Mouse (Mus musculus): Measurements from ENCODE around the gene Vkorc1l1. TPM values are rescaled to one million over a fixed set of nuclear protein-coding genes. Genes with fewer than 3 reads are reported as not detected.

Vkorc1l1 gene
- polyA plus RNA-seq, 1 experiment, result 14.4 TPM

GRCm38 (mm10) chr5:129999097-129999496 lies 57.3 kb downstream of the Vkorc1l1 start:
- Histone ChIP-seq H3K4me3 (replicated peaks; ENCODE audit: control insufficient read depth, low read depth, low read length) (no peak overlapping the region), H3K4me1 (ENCODE audit: control insufficient read depth, insufficient read depth, low read length) (peaks cover 3% of the 10 kb centered on the region; the same call in 1 of the 2 replicates), H3K27ac (ENCODE audit: control insufficient read depth, insufficient read depth, low read depth, low read length, poor library complexity) (no peak overlapping the region)
- whole genome bisulfite sequencing, result 49% methylated on average over 4 of the region's 4 CpGs
- TF ChIP-seq CTCF (IDR thresholded peaks at IDR 0.05; ENCODE audit: control insufficient read depth, insufficient read depth, low read length) (peak; percentile 94), POLR2A (IDR thresholded peaks at IDR 0.05; ENCODE audit: borderline replicate concordance, control insufficient read depth, low read depth, low read length) (no peak)

GRCm38 (mm10) chr5:130000735-130001134 lies 59.0 kb downstream of the Vkorc1l1 start:
- no peak overlapping the region for H3K4me3 ChIP-seq (replicated peaks; ENCODE audit: control insufficient read depth, low read depth, low read length)
- 46% methylated on average over 12 of the region's 12 CpGs for WGBS
- no peak for TF ChIP-seq CTCF (IDR thresholded peaks at IDR 0.05; ENCODE audit: control insufficient read depth, insufficient read depth, low read length)
- peak overlapping the region; percentile 43; the same call in 1 of the 2 replicates for H3K27ac ChIP-seq (ENCODE audit: control insufficient read depth, insufficient read depth, low read depth, low read length, poor library complexity)
- peaks cover 3% of the 10 kb centered on the region; the same call in 1 of the 2 replicates for H3K4me1 ChIP-seq (ENCODE audit: control insufficient read depth, insufficient read depth, low read length)

GRCm38 (mm10) chr5:130001356-130001987 lies 59.7 kb downstream of the Vkorc1l1 start:
- WGBS, result 1% methylated on average over 5 of the region's 5 CpGs
- no peak for TF ChIP-seq CTCF (IDR thresholded peaks at IDR 0.05; ENCODE audit: control insufficient read depth, insufficient read depth, low read length)
- no peak for TF ChIP-seq POLR2A (IDR thresholded peaks at IDR 0.05; ENCODE audit: borderline replicate concordance, control insufficient read depth, low read depth, low read length)
- peaks cover 3% of the 10 kb centered on the region; the same call in 1 of the 2 replicates for H3K4me1 ChIP-seq (ENCODE audit: control insufficient read depth, insufficient read depth, low read length)
- H3K4me3 ChIP-seq (replicated peaks; ENCODE audit: control insufficient read depth, low read depth, low read length), result peak overlapping the region; percentile 89
- peak overlapping the region; percentile 43; the same call in 1 of the 2 replicates for H3K27ac ChIP-seq (ENCODE audit: control insufficient read depth, insufficient read depth, low read depth, low read length, poor library complexity)

GRCm38 (mm10) chr5:130002301-130003146 lies 60.8 kb downstream of the Vkorc1l1 start, which contains the start of gene Gusb:
Gene Gusb, minus strand, starts transcription at chr5:130003049.
- H3K27ac ChIP-seq (ENCODE audit: control insufficient read depth, insufficient read depth, low read depth, low read length, poor library complexity), result peak within 1 kb of the TSS; percentile 91
- TF ChIP-seq CTCF (IDR thresholded peaks at IDR 0.05; ENCODE audit: control insufficient read depth, insufficient read depth, low read length) (no peak), POLR2A (IDR thresholded peaks at IDR 0.05; ENCODE audit: borderline replicate concordance, control insufficient read depth, low read depth, low read length) (peak; percentile 77; the same call in 1 of the 2 replicates)
- under 1% methylated on average over 39 of the region's 39 CpGs for WGBS
- peak within 1 kb of the TSS; percentile 89 for H3K4me3 ChIP-seq (replicated peaks; ENCODE audit: control insufficient read depth, low read depth, low read length)
- peaks cover 3% of the 10 kb centered on the region; the same call in 1 of the 2 replicates for H3K4me1 ChIP-seq (ENCODE audit: control insufficient read depth, insufficient read depth, low read length)

GRCm38 (mm10) chr5:130003229-130003628 lies 61.5 kb downstream of the Vkorc1l1 start:
- Histone ChIP-seq H3K4me1 (ENCODE audit: control insufficient read depth, insufficient read depth, low read length) (peaks cover 3% of the 10 kb centered on the region; the same call in 1 of the 2 replicates), H3K4me3 (replicated peaks; ENCODE audit: control insufficient read depth, low read depth, low read length) (no peak overlapping the region), H3K27ac (ENCODE audit: control insufficient read depth, insufficient read depth, low read depth, low read length, poor library complexity) (peak overlapping the region; percentile 91; the same call in 1 of the 2 replicates)
- TF ChIP-seq POLR2A (IDR thresholded peaks at IDR 0.05; ENCODE audit: borderline replicate concordance, control insufficient read depth, low read depth, low read length), result no peak
- no peak for TF ChIP-seq CTCF (IDR thresholded peaks at IDR 0.05; ENCODE audit: control insufficient read depth, insufficient read depth, low read length)
- 63% methylated on average over 7 of the region's 7 CpGs for WGBS

- 67% methylated on average over 1 of the region's 1 CpGs for WGBS
- Histone ChIP-seq H3K4me1 (ENCODE audit: control insufficient read depth, insufficient read depth, low read length) (peaks cover 2% of the 10 kb centered on the region; the same call in 1 of the 2 replicates), H3K4me3 (replicated peaks; ENCODE audit: control insufficient read depth, low read depth, low read length) (no peak overlapping the region), H3K27ac (ENCODE audit: control insufficient read depth, insufficient read depth, low read depth, low read length, poor library complexity) (no peak overlapping the region)
- TF ChIP-seq POLR2A (IDR thresholded peaks at IDR 0.05; ENCODE audit: borderline replicate concordance, control insufficient read depth, low read depth, low read length), result no peak
- TF ChIP-seq CTCF (IDR thresholded peaks at IDR 0.05; ENCODE audit: control insufficient read depth, insufficient read depth, low read length), result 0 out of 2 replicates have a peak, but pooled peaks have one; percentile 9
Observed at GRCm38 (mm10) chr5:130007344-130007743, 65.6 kb downstream of the Vkorc1l1 start.

- WGBS, result 83% methylated on average over 6 of the region's 6 CpGs
- Histone ChIP-seq H3K4me3 (replicated peaks; ENCODE audit: control insufficient read depth, low read depth, low read length) (no peak overlapping the region), H3K27ac (ENCODE audit: control insufficient read depth, insufficient read depth, low read depth, low read length, poor library complexity) (no peak overlapping the region), H3K4me1 (ENCODE audit: control insufficient read depth, insufficient read depth, low read length) (peaks cover 1% of the 10 kb centered on the region; the same call in 1 of the 2 replicates)
- TF ChIP-seq POLR2A (IDR thresholded peaks at IDR 0.05; ENCODE audit: borderline replicate concordance, control insufficient read depth, low read depth, low read length) (no peak), CTCF (IDR thresholded peaks at IDR 0.05; ENCODE audit: control insufficient read depth, insufficient read depth, low read length) (no peak)
Observed at GRCm38 (mm10) chr5:130008034-130008590, 66.3 kb downstream of the Vkorc1l1 start.

- 87% methylated on average over 4 of the region's 4 CpGs for WGBS
Observed at GRCm38 (mm10) chr5:130009784-130010183, 68.0 kb downstream of the Vkorc1l1 start.

More at GRCm38 (mm10) chr5:130009784-130010183, 68.0 kb downstream of the Vkorc1l1 start:
- TF ChIP-seq CTCF (IDR thresholded peaks at IDR 0.05; ENCODE audit: control insufficient read depth, insufficient read depth, low read length) (no peak), POLR2A (IDR thresholded peaks at IDR 0.05; ENCODE audit: borderline replicate concordance, control insufficient read depth, low read depth, low read length) (no peak)
- H3K4me3 ChIP-seq (replicated peaks; ENCODE audit: control insufficient read depth, low read depth, low read length), result no peak overlapping the region
- no peak overlapping the region for H3K27ac ChIP-seq (ENCODE audit: control insufficient read depth, insufficient read depth, low read depth, low read length, poor library complexity)
- no peaks in the 10 kb centered on the region for H3K4me1 ChIP-seq (ENCODE audit: control insufficient read depth, insufficient read depth, low read length)
